Mouse (Mus musculus) CH12.LX (cell line): ENCODE data around the gene Plcg2. TPM values are rescaled to one million over a fixed set of nuclear protein-coding genes. Genes with fewer than 3 reads are reported as not detected.

ENCODE experiments used
- DNase-seq: peaks from one replicate; pipeline ENCODE4 v3.0.0-alpha.2; 2013; ENCODE audit errors: extremely low read depth
- H3K27ac ChIP-seq: 2 replicates; pipeline ENCODE4 v1.5.1; 2012; ENCODE audit warnings: low read depth, mild to moderate bottlenecking, control low read depth, moderate library complexity; ENCODE audit not compliant: insufficient read depth
- H3K27me3 ChIP-seq: replicated peaks from 2 replicates; pipeline ENCODE3; 2012; ENCODE audit warnings: inconsistent platforms
- H3K36me3 ChIP-seq, 2 experiments: replicated peaks in 1 of 2; 2 replicates each; pipeline versions ENCODE3 to v1.6.1; 2012; ENCODE audit warnings: inconsistent platforms in 1 of 2, low read length in 1 of 2, mild to moderate bottlenecking in 1 of 2, mixed read lengths in 1 of 2, moderate library complexity in 1 of 2; ENCODE audit not compliant: control insufficient read depth in 1 of 2, insufficient read depth in 1 of 2
- H3K4me1 ChIP-seq, 2 experiments: 2 replicates each; pipeline ENCODE4 v1.6.1; 2012; ENCODE audit warnings: inconsistent platforms in 1 of 2, moderate library complexity in 1 of 2; ENCODE audit not compliant: insufficient read depth in 2 of 2, control insufficient read depth in 1 of 2
- H3K4me2 ChIP-seq: 2 replicates; pipeline ENCODE4 v1.6.1; 2012; ENCODE audit warnings: low read depth, mild to moderate bottlenecking, control low read depth; ENCODE audit not compliant: poor library complexity, insufficient read depth, severe bottlenecking
- H3K4me3 ChIP-seq, 3 experiments: fragments of 150-350 bp in 1 of 3; sonication (generic) in 1 of 3; replicated peaks in 1 of 3; 2 replicates each; pipeline versions ENCODE3 to v1.5.1; 2011 to 2012; ENCODE audit warnings: low read depth in 2 of 3, low read length in 2 of 3, mild to moderate bottlenecking in 2 of 3, moderate library complexity in 2 of 3, control low read depth in 1 of 3, improper control_type of control experiment in 1 of 3, inconsistent platforms in 1 of 3, mixed read lengths in 1 of 3; ENCODE audit not compliant: poor library complexity in 1 of 3
- H3K79me2 ChIP-seq: replicated peaks from 2 replicates; pipeline ENCODE4 v1.6.1; 2012; ENCODE audit warnings: mild to moderate bottlenecking, moderate library complexity; ENCODE audit not compliant: control insufficient read depth, poor library complexity, insufficient read depth, severe bottlenecking; ENCODE audit errors: extremely low read depth
- H3K9ac ChIP-seq: 2 replicates; pipeline ENCODE4 v1.6.1; 2012; ENCODE audit warnings: low read depth, mild to moderate bottlenecking, control low read depth, moderate library complexity; ENCODE audit not compliant: insufficient read depth
- H3K9me3 ChIP-seq: replicated peaks from 2 replicates; pipeline ENCODE3; 2012; ENCODE audit warnings: low read length, inconsistent platforms, mixed read lengths
- BHLHE40 ChIP-seq: IDR thresholded peaks from 2 replicates; pipeline ENCODE4 v1.6.1; 2011; ENCODE audit warnings: mild to moderate bottlenecking, low read depth, low read length, improper control_type of control experiment
- CHD1 ChIP-seq: IDR thresholded peaks from 2 replicates; pipeline ENCODE4 v1.6.1; 2012; ENCODE audit warnings: low read depth, low read length, improper control_type of control experiment, inconsistent platforms
- CHD2 ChIP-seq: IDR thresholded peaks from 2 replicates; pipeline ENCODE4 v1.6.1; 2011; ENCODE audit warnings: low read length, improper control_type of control experiment
- CTCF ChIP-seq, 2 experiments: IDR thresholded peaks in 1 of 2; conservative IDR thresholded peaks in 1 of 2; 2 replicates each; pipeline ENCODE4 v1.5.1; 2011 to 2012; ENCODE audit warnings: low read depth in 2 of 2, low read length in 2 of 2, improper control_type of control experiment in 1 of 2, inconsistent platforms in 1 of 2, mild to moderate bottlenecking in 1 of 2, moderate library complexity in 1 of 2
- E2F4 ChIP-seq: IDR thresholded peaks from 2 replicates; pipeline ENCODE4 v1.6.1; 2011; ENCODE audit warnings: low read depth, low read length, improper control_type of control experiment; ENCODE audit not compliant: insufficient replicate concordance
- ELF1 ChIP-seq: IDR thresholded peaks from 2 replicates; pipeline ENCODE4 v1.6.1; 2014; ENCODE audit warnings: low read depth, mild to moderate bottlenecking, inconsistent platforms, low read length, improper control_type of control experiment
- EP300 ChIP-seq: IDR thresholded peaks from 2 replicates; pipeline ENCODE4 v1.6.1; 2011; ENCODE audit warnings: low read length, improper control_type of control experiment
- IRF4 ChIP-seq: IDR thresholded peaks from 2 replicates; pipeline ENCODE4 v1.6.1; 2014; ENCODE audit warnings: low read depth, mild to moderate bottlenecking, inconsistent platforms, low read length, improper control_type of control experiment
- KAT2A ChIP-seq: IDR thresholded peaks from 2 replicates; pipeline ENCODE4 v1.6.1; 2012; ENCODE audit warnings: low read length, improper control_type of control experiment, inconsistent platforms; ENCODE audit not compliant: insufficient replicate concordance
- MAX ChIP-seq: IDR thresholded peaks from 2 replicates; pipeline ENCODE4 v1.6.1; 2011; ENCODE audit warnings: low read length, improper control_type of control experiment
- MEF2A ChIP-seq: IDR thresholded peaks from 2 replicates; pipeline ENCODE4 v1.6.1; 2014; ENCODE audit warnings: low read depth, mild to moderate bottlenecking, inconsistent platforms, low read length, improper control_type of control experiment, borderline replicate concordance
- MXI1 ChIP-seq: IDR thresholded peaks from 2 replicates; pipeline ENCODE4 v1.6.1; 2011; ENCODE audit warnings: mild to moderate bottlenecking, low read depth, low read length, improper control_type of control experiment
- MYC ChIP-seq: IDR thresholded peaks from 2 replicates; pipeline ENCODE4 v1.6.1; 2011; ENCODE audit warnings: low read depth, mild to moderate bottlenecking, improper control_type of control experiment, low read length
- SIN3A ChIP-seq: IDR thresholded peaks from 2 replicates; pipeline ENCODE4 v1.6.1; 2012; ENCODE audit warnings: low read length, improper control_type of control experiment, inconsistent platforms
- SMC3 ChIP-seq: IDR thresholded peaks from 2 replicates; pipeline ENCODE4 v1.6.1; 2011; ENCODE audit warnings: low read depth, low read length, improper control_type of control experiment
- TBP ChIP-seq: conservative IDR thresholded peaks from 2 replicates; pipeline ENCODE4 v1.6.1; 2011; ENCODE audit warnings: low read depth, low read length, improper control_type of control experiment
- TCF12 ChIP-seq: IDR thresholded peaks from 2 replicates; pipeline ENCODE4 v1.6.1; 2014; ENCODE audit warnings: low read depth, mild to moderate bottlenecking, inconsistent platforms, low read length, improper control_type of control experiment
- UBTF ChIP-seq: IDR thresholded peaks from 2 replicates; pipeline ENCODE4 v1.6.1; 2012; ENCODE audit warnings: low read depth, mild to moderate bottlenecking, inconsistent platforms, low read length, improper control_type of control experiment, moderate library complexity
- USF1 ChIP-seq: IDR thresholded peaks from 2 replicates; pipeline ENCODE4 v1.6.1; 2014; ENCODE audit warnings: low read depth, mild to moderate bottlenecking, inconsistent platforms, low read length, improper control_type of control experiment
- USF2 ChIP-seq: conservative IDR thresholded peaks from 2 replicates; pipeline ENCODE4 v1.6.1; 2011; ENCODE audit warnings: low read depth, low read length, improper control_type of control experiment
- ZMIZ1 ChIP-seq: IDR thresholded peaks from 2 replicates; pipeline ENCODE4 v1.6.1; 2012; ENCODE audit warnings: low read depth, mild to moderate bottlenecking, inconsistent platforms, low read length, improper control_type of control experiment
- dilution Hi-C: fragments of 300-500 bp; cut with MboI; formaldehyde crosslinking; loops from 2 replicates; pipeline ENCODE4 v1.14.3; 2020; ENCODE audit warnings: low sequenced_read_pairs; ENCODE audit not compliant: extremely low pct_unique_long_range_greater_than_20kb, extremely low pct_ligation_motif_present
- in situ Hi-C: fragments of 300-500 bp; cut with MboI; formaldehyde crosslinking; loops from 3 replicates; pipeline ENCODE4 v1.14.3; 2019; ENCODE audit warnings: low sequenced_read_pairs, low pct_ligation_motif_present, low pct_unique_long_range_greater_than_20kb, mixed read lengths
- polyA plus RNA-seq: library from polyadenylated mRNA; unstranded; fragments of >175 nt; gene quantifications from 2 replicates; pipeline ENCODE4 v1.2.1, GENCODE M21; 2012; ENCODE audit warnings: low read depth; ENCODE audit not compliant: insufficient read length
- total RNA-seq, 2 experiments: library from RNA; depleted of rRNA; stranded (reverse); fragments of 300-350 nt in 1 of 2; fragments of >200 nt in 1 of 2; gene quantifications; 2 replicates each; pipeline ENCODE4 v1.2.3; 2012 to 2014

Plcg2 gene
- total and polyA plus RNA-seq, 3 experiments: 129 to 196 (median 194) TPM

DNA sequence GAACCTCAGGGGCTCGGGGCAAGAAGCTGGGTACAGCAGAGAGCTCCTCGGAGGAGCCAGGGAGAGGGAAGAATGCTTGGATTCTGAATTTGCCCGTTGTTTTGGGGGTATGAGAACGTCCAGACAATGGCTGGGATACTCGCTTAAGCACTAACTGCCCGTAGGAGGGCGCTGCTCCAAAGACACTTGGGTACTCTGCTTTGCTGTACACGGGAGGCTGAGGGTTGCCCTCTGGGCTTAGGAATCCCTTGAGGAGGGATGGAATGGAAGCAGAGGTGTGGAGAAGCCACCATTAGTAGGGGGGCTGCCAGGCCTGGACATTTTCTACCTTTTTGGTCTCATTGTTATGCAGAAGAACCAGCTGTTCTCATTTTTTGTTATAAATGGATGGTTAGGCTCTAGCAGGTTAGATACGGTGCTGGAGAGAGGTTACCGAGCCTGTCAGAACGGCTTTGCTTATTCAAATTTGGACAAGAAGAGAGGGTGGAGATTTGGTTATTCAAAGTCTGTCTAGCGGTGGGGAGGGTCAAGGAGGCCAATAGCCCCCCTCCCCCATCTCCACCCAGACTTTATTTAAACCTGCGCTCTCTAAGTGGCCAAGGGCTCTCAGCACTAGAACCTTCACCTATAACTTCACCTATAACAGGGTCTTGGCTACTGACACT, 5.4 kb downstream of the Plcg2 start:
- H3K4me1 ChIP-seq: peaks cover 32 to 76% of the 10 kb centered on the region in 2 experiments
- dilution Hi-C loops (no loop called here), in situ Hi-C loops (no loop called here)
- peaks cover 36 to 55% of the 10 kb centered on the region in 2 experiments for H3K36me3 ChIP-seq
- peaks cover 88% of the 10 kb centered on the region for H3K79me2 ChIP-seq
- TF ChIP-seq ZMIZ1 (no peak), CHD2 (peak; percentile 53; the same call in 1 of the 2 replicates), BHLHE40 (peak; percentile 45; the same call in 1 of the 2 replicates), MXI1 (no peak), USF2 (no peak), SIN3A (peak; percentile 74; the same call in 1 of the 2 replicates), IRF4 (peak; percentile 62; the same call in 1 of the 2 replicates), UBTF (no peak), TCF12 (peak; percentile 56; the same call in 1 of the 2 replicates), USF1 (no peak), TBP (no peak), MAX (no peak), EP300 (peak; percentile 49; the same call in 1 of the 2 replicates), SMC3 (peak; percentile 6), CTCF (conservative IDR thresholded peaks at IDR 0.05 in 1 of 2, IDR thresholded peaks at IDR 0.05 in 1 of 2; ENCODE audit: low read depth in 2 of 2, low read length in 2 of 2) (peak in 1 of 2 experiments; percentile 51; a peak in 2 of 4 replicates), MYC (0 out of 2 replicates have a peak, but pooled peaks have one; percentile 25), ELF1 (no peak)
- TF ChIP-seq, all 38 proteins: peak for 9
- DNase-seq: peak; percentile 72
- H3K4me2 ChIP-seq: peak overlapping the region; percentile 80
- peaks cover under 1% of the 10 kb centered on the region for H3K9me3 ChIP-seq
- peak overlapping the region; percentile 19; the same call in 1 of the 2 replicates for H3K9ac ChIP-seq
- peak overlapping the region; percentile 71 for H3K27ac ChIP-seq
- H3K27me3 ChIP-seq: no peaks in the 10 kb centered on the region
- H3K4me3 ChIP-seq: peak overlapping the region in 1 of 3 experiments; percentile 2

DNA sequence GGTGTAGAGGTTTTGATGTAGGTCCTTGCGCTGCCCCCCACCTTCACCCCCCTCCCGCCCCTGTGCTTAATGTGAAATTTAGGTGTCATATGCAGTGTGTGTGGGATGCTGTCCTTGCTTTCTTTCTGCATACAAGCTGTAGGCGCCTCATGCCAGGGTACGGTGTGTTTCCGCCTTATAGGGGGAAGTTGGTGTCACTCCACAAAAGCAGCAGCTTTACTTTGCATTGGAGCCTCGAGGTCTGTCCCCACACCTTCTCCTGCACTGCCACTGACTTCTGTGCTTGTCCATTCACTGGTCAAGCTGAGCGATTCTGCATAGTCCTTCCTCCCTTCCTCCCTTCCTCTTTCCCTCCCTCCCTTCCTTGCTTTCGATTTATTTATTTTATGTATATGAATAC, 9.6 kb downstream of the Plcg2 start:
- Histone ChIP-seq H3K27ac (no peak overlapping the region), H3K27me3 (no peaks in the 10 kb centered on the region), H3K9ac (no peak overlapping the region), H3K79me2 (peaks cover 94% of the 10 kb centered on the region), H3K36me3 (peaks cover 69 to 81% of the 10 kb centered on the region in 2 experiments), H3K4me2 (no peak overlapping the region), H3K4me3 (no peak overlapping the region), H3K4me1 (peaks cover 20 to 64% of the 10 kb centered on the region in 2 experiments), H3K9me3 (peaks cover 16% of the 10 kb centered on the region)
- dilution Hi-C loops: no loop called here
- no peak for DNase-seq
- in situ Hi-C loops: no loop called here
- TF ChIP-seq CHD1 (no peak), IRF4 (no peak), MEF2A (no peak), KAT2A (no peak), ELF1 (no peak), TBP (no peak), E2F4 (no peak)
